Mouse (Mus musculus) G1E (cell line): ENCODE measurements around the gene Abcc3. TPM values are rescaled to one million over a fixed set of nuclear protein-coding genes. Genes with fewer than 3 reads are reported as not detected.

Source experiments
- ATAC-seq: 2 replicates; pipeline ENCODE4 v1.8.0; 2016; ENCODE audit warnings: mild to moderate bottlenecking; ENCODE audit not compliant: insufficient number of reproducible peaks, poor library complexity, low FRiP score, severe bottlenecking; ENCODE audit errors: extremely low read depth
- DNase-seq: peaks from one replicate; pipeline ENCODE4 v3.0.0; 2012; ENCODE audit warnings: low spot score
- H3K27me3 ChIP-seq: 2 replicates; pipeline ENCODE4 v1.6.1; 2012; ENCODE audit warnings: mild to moderate bottlenecking, low read length, inconsistent platforms; ENCODE audit not compliant: insufficient read depth
- H3K36me3 ChIP-seq: replicated peaks from 2 replicates; pipeline ENCODE3; 2012; ENCODE audit warnings: mild to moderate bottlenecking, inconsistent platforms
- H3K4me1 ChIP-seq: 2 replicates; pipeline ENCODE4 v1.6.1; 2012; ENCODE audit warnings: low read depth, low read length, inconsistent platforms, mixed read lengths; ENCODE audit not compliant: insufficient read depth
- H3K4me3 ChIP-seq: 2 replicates; pipeline ENCODE4 v1.5.1; 2012; ENCODE audit warnings: low read depth, mild to moderate bottlenecking, inconsistent platforms, low read length, moderate library complexity, mixed read lengths
- H3K9me3 ChIP-seq: replicated peaks from 2 replicates; pipeline ENCODE4 v1.6.1; 2012; ENCODE audit warnings: inconsistent platforms
- CTCF ChIP-seq: IDR thresholded peaks from 2 replicates; pipeline ENCODE4 v1.5.1; 2012; ENCODE audit warnings: low read depth, low read length, inconsistent platforms, mixed read lengths
- GATA1 ChIP-seq: IDR thresholded peaks from 2 replicates; pipeline ENCODE4 v1.6.1; 2012; ENCODE audit warnings: borderline replicate concordance, low read length, inconsistent platforms, mixed read lengths
- GATA2 ChIP-seq: IDR thresholded peaks from 2 replicates; pipeline ENCODE4 v1.6.1; 2012; ENCODE audit warnings: low read depth, low read length, inconsistent platforms, borderline replicate concordance
- POLR2AphosphoS5 ChIP-seq: IDR thresholded peaks from 2 replicates; pipeline ENCODE4 v1.6.1; 2012; ENCODE audit warnings: low read depth, low read length, inconsistent platforms; ENCODE audit not compliant: insufficient replicate concordance
- TAL1 ChIP-seq: conservative IDR thresholded peaks from 2 replicates; pipeline ENCODE4 v1.6.1; 2012; ENCODE audit warnings: low read depth, low read length, inconsistent platforms, mixed read lengths
- polyA plus RNA-seq: library from polyadenylated mRNA; stranded (reverse); fragments of >175 nt; gene quantifications from 2 replicates; pipeline ENCODE4 v1.2.3, GENCODE M21; 2012
- total RNA-seq, 2 experiments: library from RNA; stranded (forward) in 1 of 2; stranded (reverse) in 1 of 2; fragments of 200-1000 nt in 1 of 2; fragments of >200 nt in 1 of 2; fragmentation: Nextera tagmentation in 1 of 2; gene quantifications; 2 replicates each; pipeline ENCODE4 v1.2.3; 2014 to 2017

Abcc3 gene
- total RNA-seq (2014; fragmentation: Nextera tagmentation) (not detected in 2 replicates), total RNA-seq (2017) (0.17 and 0.27 TPM in 2 replicates), polyA plus RNA-seq (not detected in 2 replicates)

DNA sequence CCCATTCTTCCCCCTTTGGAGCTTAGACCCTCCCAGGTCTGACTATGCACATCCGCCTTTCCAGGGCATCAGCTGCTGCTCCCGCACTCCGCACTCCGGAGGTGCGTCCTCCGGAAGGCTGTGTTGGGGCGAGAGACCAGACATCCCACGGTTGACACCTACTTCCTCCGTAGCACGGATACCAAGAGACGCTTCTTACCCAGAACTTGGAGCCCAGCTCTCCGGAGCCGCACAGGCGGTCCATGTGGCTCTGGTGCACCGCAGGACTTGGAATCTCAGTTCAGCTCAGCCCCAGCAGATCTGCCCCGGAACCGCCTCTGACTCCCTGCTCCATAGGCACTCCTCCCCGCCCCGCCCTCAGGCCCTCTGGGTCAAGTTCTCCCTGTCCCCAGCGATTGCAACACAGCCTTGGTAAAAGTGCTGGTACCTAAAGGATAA lies at the start of gene Abcc3:
Abcc3 (minus strand) TSS at position 326 of the 438 bp plus-strand sequence.
- Histone ChIP-seq H3K9me3 (no peaks in the 10 kb centered on the region), H3K27me3 (peaks cover 44% of the 10 kb centered on the region), H3K4me1 (no peaks in the 10 kb centered on the region), H3K4me3 (no peak within 1 kb of the TSS), H3K36me3 (no peaks in the 10 kb centered on the region)
- no peak for ATAC-seq
- DNase-seq = no peak
- TF ChIP-seq GATA1 = no peak
- no peak for TF ChIP-seq GATA2
- no peak for TF ChIP-seq CTCF
- no peak for TF ChIP-seq TAL1
- no peak for TF ChIP-seq POLR2AphosphoS5

DNA sequence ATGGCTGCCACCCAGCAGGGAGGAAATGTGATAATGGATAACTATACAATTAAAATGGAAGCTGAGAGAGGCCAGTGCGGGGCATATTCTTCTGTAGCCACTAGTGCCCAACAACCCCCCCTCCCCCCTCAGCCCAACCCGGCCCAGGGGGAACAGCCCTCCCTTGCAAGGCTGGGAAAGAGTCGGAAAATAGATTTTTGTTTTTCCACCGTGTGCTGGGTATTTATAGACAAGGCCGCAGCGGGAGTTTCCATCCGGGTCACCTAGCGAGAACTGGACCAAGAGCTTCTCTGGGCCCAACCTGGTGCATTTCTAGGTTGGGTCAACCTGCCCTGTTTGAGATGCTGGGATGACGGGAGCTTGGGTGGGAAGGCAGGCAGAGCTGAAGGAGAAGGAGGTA lies 49.0 kb upstream of the Abcc3 start:
- H3K27me3 ChIP-seq = peaks cover 21% of the 10 kb centered on the region
- H3K36me3 ChIP-seq = no peaks in the 10 kb centered on the region
- no peaks in the 10 kb centered on the region for H3K9me3 ChIP-seq
- ATAC-seq = no peak
- TF ChIP-seq CTCF = no peak
- TF ChIP-seq TAL1 = no peak
- TF ChIP-seq GATA1 = no peak
- TF ChIP-seq POLR2AphosphoS5 = no peak
- no peak for TF ChIP-seq GATA2
- H3K4me3 ChIP-seq = no peak overlapping the region
- no peak for DNase-seq
- no peaks in the 10 kb centered on the region for H3K4me1 ChIP-seq

DNA sequence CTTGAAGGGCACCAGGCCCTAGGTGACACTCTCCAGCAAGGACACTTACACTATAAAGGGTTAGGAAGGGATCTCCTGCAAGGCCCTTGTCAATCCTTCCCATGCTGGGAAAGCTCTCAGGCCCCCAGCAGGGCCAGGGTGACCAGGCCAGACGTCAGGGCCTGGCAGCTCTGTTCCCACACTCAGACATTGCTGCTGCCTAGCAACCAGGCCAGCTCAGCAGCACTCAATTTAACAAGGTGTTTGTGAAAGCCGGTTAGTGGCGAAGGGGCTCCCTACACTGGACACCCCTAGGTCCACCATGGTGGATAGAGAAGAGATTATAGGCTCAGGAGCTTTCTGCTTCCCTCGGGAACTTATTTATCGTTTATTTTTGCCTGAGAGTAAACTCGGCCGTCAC lies 48.3 kb upstream of the Abcc3 start:
- no peaks in the 10 kb centered on the region for H3K4me1 ChIP-seq
- TF ChIP-seq GATA2 = no peak
- no peak for TF ChIP-seq TAL1
- TF ChIP-seq GATA1 = no peak
- TF ChIP-seq CTCF = no peak
- no peak for TF ChIP-seq POLR2AphosphoS5
- DNase-seq (no peak), ATAC-seq (no peak)
- H3K9me3 ChIP-seq = no peaks in the 10 kb centered on the region
- no peaks in the 10 kb centered on the region for H3K36me3 ChIP-seq
- H3K4me3 ChIP-seq = no peak overlapping the region
- peaks cover 21% of the 10 kb centered on the region for H3K27me3 ChIP-seq

DNA sequence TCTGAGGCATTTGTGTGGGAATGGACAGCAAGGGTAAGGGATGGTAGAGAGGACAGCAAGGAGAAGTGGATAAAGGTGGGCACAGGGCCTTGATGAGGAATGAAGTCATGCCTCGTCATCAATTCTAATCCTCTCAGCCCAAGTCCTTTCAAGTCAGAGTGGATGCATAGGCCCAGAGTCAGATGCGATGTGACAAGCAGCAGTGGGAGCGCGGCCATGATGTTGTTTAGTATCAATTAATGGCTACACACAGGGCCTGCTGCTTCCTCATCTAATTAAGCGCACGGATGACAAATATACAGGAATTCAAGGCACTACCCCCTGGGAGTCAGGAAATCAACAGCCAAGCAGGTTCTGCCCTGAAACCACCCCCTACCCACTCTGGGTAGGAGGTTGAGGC lies 47.6 kb upstream of the Abcc3 start:
- Histone ChIP-seq H3K4me3 (no peak overlapping the region), H3K4me1 (no peaks in the 10 kb centered on the region), H3K27me3 (peaks cover 21% of the 10 kb centered on the region; the same call in 1 of the 2 replicates), H3K9me3 (no peaks in the 10 kb centered on the region), H3K36me3 (no peaks in the 10 kb centered on the region)
- DNase-seq = no peak
- TF ChIP-seq GATA2 (no peak), TAL1 (no peak), GATA1 (no peak), POLR2AphosphoS5 (no peak), CTCF (no peak)
- no peak for ATAC-seq

DNA sequence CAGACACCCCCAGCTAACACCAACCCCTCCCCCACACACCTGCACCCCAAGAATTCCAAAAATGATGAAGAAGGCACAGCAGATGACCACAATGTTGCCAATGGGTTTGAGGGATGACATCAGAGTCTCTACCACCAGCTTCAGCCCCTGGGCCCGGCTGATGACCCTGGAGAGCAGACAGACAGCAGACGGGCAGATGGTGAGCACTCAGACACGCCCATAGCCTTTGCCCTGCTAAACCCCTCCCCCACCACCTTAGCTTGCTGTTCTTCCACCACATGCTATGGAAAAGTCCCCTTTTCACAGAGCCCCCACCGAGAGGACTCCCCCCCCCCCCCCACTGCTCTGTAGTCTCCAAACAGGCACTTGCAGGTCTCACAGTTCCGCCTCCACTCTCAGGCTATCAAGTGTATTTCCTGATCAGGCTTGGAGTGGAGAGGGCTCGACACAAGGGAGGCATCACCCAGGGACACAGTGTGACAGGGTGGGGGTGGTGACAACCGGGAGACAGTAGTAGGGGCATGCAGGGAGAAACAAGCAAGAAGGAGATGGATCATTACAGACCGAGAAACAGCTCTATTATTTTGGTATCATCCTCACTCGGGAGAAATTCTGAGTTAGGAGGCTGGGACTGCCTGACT lies 36.3 kb upstream of the Abcc3 start:
- no peak for DNase-seq
- Histone ChIP-seq H3K9me3 (no peaks in the 10 kb centered on the region), H3K4me1 (no peaks in the 10 kb centered on the region), H3K4me3 (no peak overlapping the region), H3K27me3 (peaks cover 29% of the 10 kb centered on the region), H3K36me3 (no peaks in the 10 kb centered on the region)
- no peak for TF ChIP-seq TAL1
- TF ChIP-seq CTCF = no peak
- TF ChIP-seq GATA1 = no peak
- TF ChIP-seq GATA2 = no peak
- no peak for TF ChIP-seq POLR2AphosphoS5
- ATAC-seq = no peak

DNA sequence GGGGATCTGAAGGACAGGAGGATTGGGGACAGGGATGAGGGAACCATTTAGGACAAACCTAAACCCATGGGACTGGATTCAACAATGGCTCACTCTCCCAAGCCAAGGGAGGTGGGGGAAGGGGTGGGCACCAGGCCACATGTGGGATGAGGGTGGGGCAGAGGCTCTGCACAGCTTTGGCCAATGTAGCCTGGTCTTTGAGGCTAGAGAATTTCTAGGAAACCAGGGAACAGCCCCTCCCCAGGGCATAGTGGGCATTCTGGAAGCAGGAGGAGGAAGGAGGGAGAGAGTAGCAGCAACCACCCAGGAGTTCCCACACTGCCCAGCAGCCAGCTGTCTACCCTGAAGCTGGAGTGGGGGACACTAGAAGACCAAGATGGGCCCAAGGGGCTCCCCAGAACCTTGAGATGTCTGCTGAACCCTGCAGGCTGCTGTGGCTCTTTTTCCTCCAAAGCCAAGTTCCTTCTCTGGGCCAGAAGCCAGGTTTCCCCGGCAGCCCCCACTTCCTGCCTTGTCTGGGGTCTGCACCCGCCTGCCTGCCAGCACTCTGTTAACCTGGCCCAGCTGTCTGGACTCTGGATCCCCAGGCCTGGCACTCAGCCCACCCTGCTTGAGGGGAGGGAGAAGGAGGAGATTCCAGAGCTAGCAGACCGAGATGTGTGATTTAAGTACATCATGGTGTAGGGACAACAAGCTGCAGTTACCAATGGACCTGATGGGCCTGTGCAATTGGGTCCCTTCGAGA lies 35.5 kb upstream of the Abcc3 start:
- no peak for ATAC-seq
- TF ChIP-seq CTCF (no peak), POLR2AphosphoS5 (no peak), GATA1 (no peak), GATA2 (no peak), TAL1 (no peak)

More for the DNA sequence above, 35.5 kb upstream of the Abcc3 start:
- Histone ChIP-seq H3K9me3 (no peaks in the 10 kb centered on the region), H3K4me1 (no peaks in the 10 kb centered on the region), H3K27me3 (peaks cover 29% of the 10 kb centered on the region), H3K36me3 (no peaks in the 10 kb centered on the region), H3K4me3 (no peak overlapping the region)
- DNase-seq = no peak
